Mouse (Mus musculus) G1E-ER4 (cell line): ENCODE results near the gene Stard10. TPM values are rescaled to one million over a fixed set of nuclear protein-coding genes. Genes with fewer than 3 reads are reported as not detected.

Source experiments
- GATA1 ChIP-seq: IDR thresholded peaks from one replicate; pipeline ENCODE4 v1.8.0; 2012; ENCODE audit warnings: low read length, inconsistent platforms
- polyA plus RNA-seq: library from polyadenylated mRNA; stranded (reverse); fragments of >175 nt; gene quantifications from 2 replicates; pipeline ENCODE4 v1.2.3, GENCODE M21; 2012

Gene Stard10
- not detected in 2 replicates for polyA plus RNA-seq

DNA sequence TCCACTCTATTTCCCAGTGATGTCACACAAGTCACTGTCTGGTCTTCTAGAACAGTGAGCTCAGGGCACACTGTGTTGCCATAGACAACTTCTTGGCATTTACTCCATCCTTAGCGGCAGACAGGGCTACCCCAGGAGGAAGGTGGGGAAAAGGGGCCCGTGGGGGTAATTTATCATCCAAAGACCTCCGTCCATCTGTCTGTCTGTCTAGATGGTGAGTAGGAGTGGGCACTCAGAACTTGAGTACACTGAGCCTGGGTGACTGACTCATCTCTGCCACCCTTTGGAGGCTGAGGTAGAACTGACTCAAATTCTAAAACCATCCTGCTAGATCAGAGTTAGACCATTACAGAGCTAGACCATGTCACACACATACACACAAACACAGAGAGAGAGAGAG is at the start of gene Stard10:
TSS of gene Stard10 (plus strand) at position 73 of the 400 bp plus-strand sequence.
- TF ChIP-seq GATA1 = no peak

DNA sequence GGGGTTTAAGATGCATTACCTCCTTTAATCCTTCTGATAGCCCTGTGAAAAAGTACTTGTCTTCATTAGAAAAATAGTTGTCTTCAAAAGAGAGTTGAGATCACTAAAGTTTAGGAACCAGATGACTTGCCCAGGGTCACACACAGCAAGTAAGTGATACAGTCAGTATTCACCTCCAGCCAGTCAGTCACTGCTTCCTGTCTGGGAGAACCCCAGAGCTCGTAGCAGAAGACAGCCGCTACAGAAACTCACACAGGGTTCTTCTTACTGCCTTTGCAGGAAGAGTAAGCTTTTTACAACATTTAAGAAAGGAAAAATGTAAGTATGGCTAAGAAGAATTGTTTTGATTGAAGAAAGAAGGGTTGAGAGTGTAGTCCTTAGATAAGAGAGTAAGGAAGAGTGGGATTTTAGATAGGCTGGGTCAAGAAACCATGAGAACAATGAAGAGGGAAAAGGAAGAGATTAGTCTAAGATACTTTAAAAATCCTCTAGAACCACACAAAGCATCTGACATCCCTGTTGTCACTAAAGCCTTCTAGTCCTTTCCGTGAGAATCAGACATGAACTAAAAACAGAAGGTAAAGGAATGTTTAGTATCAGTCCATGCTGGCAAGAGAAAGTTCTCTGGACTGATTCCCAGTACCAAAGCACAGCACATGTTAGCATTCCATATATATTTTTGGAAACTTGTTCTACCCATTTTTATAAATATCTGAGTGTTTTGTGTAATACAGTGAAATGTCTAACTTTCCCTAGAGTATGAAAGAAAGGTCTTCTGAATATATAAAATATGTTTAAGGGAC is 49.2 kb upstream of the Stard10 start:
- no peak for TF ChIP-seq GATA1

DNA sequence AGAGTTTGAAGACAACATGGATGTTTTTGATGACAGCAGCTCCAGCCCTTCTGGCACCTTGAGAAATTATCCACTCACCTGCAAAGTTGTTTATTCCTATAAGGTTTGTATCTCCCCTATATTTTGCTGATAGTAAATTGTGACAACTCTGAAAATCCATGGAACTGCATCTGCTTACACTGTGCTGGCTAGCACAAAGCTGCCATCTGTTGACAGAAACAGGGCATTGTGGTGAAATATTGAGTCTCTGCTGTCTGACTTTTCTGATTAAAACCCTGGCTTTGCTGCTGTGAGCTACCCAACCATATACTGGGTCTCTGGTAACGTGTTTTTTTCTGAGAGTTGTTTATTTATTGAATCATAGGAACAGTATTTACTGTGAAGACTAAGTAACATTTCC is 45.3 kb upstream of the Stard10 start:
- TF ChIP-seq GATA1 = no peak

DNA sequence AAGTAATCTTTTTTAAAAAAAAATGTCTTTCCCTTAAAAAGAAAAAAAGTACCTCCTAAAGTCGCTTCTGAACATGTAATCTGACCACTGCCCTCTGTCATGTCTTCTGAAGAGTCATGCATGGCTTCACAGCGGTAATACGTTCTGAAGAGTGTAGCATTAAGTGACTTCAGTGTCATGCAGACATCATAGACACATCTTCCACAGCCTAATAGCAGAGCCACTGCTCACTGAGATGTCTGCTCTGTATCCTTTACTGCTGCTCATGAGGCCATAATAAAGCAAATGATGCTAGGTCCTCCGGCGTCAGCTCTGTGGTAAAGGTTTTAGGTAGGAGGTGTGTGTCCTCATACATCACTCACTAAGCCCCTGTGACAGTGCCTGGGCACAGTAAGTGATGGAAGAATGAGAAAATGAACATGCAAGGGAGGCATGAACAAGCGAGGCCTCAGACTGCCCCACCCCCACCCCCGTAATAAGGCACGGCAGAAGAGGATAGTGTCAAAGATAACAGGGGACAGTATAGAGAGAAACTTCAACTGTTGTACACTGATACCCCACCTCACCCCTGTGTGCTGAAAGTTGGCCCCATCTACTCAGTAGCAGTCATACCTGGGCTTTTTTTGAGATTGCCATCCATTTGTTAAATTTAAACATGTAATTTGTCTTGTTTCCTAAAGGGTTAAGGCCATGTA is 44.3 kb upstream of the Stard10 start:
- no peak for TF ChIP-seq GATA1

DNA sequence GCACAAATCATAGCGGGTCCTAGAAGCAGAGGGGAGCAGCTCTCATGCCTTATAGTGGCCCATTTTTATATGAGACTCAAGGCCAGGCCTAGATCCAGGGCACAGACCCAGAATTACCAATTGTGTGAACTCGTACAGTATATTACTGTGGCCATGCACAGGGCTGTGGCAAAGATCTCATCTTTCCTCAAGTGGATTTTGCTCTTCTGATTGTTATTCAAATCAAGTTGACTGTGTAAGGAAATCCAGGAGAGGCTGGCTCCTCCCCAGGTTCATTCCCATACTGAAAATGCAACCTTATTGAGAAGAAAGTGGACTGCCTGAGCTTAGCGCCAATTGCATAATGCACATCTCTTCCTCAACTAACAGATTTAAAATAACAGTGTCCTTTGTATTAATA is 34.2 kb upstream of the Stard10 start:
- no peak for TF ChIP-seq GATA1

DNA sequence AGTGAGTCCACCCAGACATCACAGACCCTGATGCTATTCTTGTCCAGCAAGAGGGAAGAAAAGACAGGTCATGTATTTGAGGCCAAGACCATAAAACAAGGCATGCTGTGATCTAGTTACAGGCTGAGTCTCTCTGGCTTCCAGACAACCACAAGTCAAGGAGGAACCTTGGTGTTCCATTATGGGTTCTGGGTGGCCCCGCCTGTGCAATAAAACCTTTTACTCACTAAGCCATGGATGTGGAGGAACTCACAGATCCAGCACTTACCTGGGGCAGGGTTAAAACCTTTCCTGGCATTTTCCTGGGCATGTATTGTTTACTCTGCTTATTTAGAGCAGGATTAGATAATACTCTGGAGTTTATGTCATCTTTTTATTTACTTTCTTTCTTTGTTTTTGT is 32.4 kb upstream of the Stard10 start:
- no peak for TF ChIP-seq GATA1

DNA sequence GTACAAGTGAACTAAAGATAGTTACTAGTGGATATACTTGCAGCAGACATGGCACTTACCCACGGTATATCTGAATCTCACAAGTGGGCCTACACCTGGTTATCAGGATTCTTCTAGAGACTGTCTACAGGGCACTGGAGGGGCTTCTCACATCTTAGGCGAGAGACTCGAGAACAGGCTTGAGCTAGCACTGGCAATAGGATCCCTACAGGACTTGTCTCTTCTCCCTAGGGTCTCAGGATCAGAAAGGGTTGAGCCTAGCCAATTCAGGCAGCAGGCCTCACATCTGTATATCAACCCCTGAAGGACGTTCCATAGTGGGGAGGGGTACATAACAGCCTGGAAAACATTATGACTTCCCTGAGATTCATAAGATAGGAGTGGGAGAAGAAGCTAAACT is 30.0 kb upstream of the Stard10 start:
- TF ChIP-seq GATA1 = no peak

DNA sequence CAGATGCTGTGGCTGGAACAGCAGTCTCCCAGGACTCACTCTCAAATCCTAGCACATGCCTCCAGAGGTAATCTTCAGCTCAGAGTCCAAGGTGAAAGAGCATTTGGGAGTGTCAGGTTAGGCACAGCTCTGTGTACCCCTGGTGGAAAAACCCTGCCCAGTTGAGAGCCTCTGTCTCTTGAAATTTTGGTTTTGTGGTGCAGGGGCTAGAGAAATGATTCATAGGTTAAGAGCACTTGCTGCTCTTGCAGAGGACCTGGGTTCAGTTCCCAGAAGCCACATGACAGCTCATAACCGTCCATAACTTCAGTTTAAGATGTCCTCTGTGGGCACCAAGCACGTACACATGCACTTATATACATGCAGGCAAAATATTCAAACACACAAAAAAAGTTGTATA is 29.1 kb upstream of the Stard10 start:
- no peak for TF ChIP-seq GATA1

DNA sequence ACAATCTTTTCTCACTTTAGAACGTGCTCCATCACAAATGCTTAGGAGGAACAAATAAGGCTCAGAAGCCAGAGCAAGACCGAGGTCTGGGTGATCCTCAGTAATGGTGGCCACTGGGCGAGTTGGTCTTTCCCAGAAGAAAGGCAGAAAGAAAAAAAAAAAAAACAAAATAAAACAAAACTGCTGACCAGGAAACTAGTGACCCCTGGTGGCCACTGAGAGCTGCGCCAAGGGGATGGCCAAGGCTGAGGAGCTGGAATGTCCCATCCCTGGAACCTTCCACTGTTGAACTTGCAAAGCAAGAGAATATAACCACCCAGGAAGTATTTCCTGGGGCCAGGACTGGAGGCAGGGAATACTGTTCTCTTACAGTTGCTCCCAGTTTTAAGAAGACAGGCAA is 28.4 kb upstream of the Stard10 start:
- TF ChIP-seq GATA1 = no peak

DNA sequence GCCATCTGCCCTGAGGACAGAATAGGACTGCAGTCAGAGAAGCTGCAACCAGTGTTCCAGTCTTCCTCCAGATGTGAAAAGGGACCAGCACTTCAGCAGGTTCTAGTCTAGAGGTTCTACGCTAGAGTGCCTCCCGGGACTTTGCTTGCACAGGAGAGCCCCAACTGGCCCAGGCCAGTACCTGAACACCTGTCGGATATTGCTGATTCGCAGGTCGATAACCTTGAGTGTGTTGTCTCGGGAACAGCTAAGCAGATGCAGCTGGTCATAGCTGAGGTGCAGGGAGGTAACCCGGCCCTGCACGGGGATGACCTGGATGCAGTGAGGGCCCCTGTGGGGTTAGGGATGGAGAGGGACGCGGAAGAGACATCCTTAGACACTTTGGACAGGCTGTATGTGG is 26.5 kb upstream of the Stard10 start:
- no peak for TF ChIP-seq GATA1

DNA sequence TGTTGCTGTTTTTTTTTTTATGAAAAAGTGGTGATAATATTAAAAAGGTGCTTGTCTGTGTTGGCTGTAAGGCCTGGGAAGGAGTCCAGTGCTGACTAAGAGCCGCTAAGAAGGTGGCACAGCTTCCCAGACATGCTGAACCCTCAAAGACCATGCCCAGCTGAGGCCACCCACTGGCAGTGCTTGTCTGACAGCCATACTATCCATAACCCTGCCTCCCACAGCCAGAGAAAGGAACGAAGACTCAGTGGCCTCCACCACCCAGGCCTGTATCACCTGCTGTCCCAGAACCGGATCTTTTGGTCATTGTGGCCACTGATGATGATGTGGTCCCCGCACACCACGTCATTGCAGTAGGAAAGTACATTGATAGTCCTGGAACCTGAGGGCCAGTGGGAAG is 25.7 kb upstream of the Stard10 start:
- no peak for TF ChIP-seq GATA1

DNA sequence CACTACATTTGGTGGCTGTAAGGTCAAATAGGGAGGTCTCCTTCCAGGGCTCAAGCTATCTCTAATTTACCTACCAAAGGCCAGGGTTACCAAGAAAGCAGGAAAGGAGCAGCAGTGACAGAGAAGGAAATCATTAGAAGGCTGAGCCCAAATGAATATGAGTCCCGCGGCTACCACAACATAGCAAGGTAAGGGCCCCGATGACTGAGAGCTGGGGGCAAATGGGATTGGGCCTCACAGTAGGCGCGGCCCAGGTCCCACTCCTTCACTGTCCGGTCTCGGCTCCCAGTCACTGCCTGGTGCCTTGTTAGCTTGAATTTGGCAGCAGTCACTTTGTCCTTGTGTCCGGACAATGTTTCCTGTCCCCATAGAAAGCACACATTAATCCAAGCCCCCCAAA is 25.2 kb upstream of the Stard10 start:
- TF ChIP-seq GATA1 = no peak

DNA sequence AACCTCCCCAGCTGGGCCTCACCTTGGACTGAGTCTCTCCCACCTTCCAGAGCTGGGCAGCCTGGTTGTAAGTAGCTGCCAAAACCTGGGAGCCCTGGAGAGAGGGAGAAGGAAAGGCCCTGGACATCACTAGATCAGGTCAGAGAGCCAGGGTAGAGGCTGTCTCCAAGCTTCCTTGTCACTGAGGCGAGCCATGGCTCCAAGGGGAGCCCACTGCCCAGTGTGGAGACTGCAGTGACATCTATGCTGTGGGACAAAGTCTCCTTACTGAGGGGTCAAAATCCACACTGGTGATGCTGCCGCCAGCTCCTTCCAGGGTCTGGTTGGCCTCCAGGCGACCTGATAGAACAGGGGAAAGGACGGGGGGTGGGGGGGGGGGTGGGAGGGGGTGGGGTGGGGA is 24.8 kb upstream of the Stard10 start:
- no peak for TF ChIP-seq GATA1

DNA sequence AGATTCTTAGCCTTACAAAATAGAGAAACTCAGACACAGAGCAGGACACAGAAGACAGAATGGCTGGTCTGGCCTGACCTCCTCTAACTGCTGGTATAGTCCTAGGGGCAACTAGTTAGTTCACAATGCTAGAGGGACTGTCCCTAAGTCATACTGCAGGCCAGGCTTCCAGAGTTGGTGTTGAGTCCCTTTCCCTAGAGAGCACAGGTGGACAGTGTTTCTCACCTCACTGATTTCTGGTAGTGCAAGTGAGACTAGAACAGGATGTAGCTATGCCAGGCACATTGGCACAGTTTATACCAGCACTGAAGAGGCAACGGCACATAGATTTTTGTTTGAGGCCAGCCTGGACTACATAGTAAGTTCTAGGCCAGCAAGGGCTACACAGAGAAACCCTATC is 24.2 kb upstream of the Stard10 start:
- TF ChIP-seq GATA1 = no peak

DNA sequence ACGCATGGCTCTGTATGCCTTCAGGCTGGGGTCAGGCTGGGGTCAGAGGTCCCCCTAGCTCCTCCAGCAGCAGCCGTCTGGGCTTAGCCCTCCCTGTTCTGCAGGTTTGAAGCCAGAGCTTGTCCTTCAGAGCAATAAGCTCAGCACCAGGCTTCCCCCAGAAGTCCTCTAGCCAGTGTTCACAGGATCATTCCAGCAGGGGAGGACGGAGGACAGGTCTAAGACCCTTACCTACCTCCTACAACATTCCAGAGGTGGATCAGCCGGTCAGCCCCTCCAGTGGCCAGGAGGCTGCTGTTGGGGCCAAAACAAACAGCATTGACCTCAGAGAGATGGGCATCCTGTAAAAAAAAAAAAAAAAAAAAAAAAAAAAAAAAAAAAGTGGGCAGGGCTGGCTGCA is 23.7 kb upstream of the Stard10 start:
- no peak for TF ChIP-seq GATA1

DNA sequence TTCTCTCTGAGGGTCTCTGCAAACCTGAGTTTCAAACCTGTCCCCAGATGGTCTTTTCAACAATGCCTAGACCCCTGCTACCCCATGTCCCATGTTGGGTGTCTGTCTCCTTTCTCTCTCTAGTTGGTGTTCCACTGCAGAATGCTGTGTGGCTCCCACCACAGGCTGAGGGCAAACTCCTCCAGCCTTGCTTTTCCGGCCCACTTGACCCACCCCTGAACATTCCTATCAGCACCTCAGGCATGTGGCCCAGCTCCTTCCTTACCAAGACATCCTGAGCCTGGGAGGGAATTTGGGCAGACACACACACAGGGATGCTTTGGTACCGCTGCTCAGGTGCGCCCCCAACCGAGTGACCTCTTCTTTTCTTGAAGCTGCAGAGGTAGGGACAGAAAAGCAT is 23.3 kb upstream of the Stard10 start:
- TF ChIP-seq GATA1 = no peak

DNA sequence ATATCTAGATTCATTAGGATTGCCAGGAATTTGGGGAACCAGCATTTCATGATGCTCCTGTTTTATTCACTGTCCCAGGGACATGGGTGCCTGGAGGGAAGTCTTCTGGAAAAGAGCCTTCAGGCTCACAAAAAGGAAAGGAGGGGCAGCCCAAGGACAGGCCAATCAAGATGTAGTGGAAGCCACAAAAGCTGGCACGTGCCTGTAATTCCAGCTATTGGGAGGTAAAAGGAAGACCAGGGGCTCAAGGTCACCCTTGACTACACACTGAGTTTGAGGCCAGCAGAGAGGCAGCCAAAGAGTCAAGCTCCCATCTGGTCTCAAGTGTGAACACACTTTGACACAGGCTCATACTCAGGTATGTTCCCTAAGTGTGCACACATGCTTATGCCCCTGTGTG is 21.4 kb upstream of the Stard10 start:
- no peak for TF ChIP-seq GATA1
